Mouse (Mus musculus): ENCODE results near the gene Uba2. TPM values are rescaled to one million over a fixed set of nuclear protein-coding genes. Genes with fewer than 3 reads are reported as not detected.
"Not testable (repeated sequence)": the region's sequence is repeated elsewhere in the genome, so short reads cannot be mapped to it uniquely, and the experiment has no call there.

Gene Uba2
- polyA plus RNA-seq, 1 experiment from 2014 or later, result 240 TPM

DNA sequence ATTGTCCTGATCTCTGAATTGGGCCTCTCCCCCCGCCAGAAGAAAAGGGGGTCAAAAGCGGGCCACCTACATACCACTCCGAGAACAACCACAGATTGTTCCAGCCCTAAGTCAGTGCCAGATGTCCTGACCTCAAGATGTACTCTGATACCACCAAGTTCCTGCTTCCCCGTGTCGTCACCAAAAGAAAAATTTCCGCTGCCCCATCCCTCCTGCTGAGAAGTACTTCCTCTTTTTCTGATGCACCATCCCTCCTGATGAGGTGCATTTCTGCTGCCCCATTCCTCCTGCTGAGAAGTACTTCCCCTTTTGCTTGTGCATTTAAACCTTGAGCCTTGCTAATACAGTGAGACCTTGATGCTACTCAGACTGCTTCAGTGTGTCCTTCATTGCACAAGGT is 6.8 kb upstream of the Uba2 start:
- 89% methylated on average over 6 of the region's 6 CpGs for WGBS

DNA sequence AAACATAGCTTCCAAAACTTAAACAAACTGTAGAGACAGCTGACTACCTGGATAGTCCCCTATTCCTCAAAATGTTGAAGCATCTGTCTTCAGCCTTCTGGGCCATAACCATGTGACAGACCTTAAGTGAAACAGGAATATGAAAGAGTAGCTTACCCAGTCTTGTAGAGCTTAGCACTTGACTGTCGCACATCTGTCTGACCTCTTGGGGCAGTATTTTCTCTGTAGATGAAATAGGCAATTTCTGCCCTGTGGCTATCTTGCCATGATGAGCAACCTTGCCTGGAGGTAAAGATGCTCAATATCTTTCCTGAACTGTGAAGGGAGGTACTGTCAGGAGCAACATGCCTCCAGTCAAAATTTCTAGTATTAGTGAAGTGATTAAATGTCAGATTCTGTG is 2.9 kb upstream of the Uba2 start:
- H3K4me3 ChIP-seq (ENCODE audit: low read length), result no peak overlapping the region

More for the DNA sequence above, 6.8 kb upstream of the Uba2 start:
- not testable (repeated sequence) for H3K36me3 ChIP-seq (ENCODE audit: control insufficient read depth, insufficient read depth, low read length); H3K27me3 ChIP-seq (ENCODE audit: control insufficient read depth, insufficient read depth, low read length); H3K27ac ChIP-seq (ENCODE audit: low read depth, low read length); H3K4me3 ChIP-seq (ENCODE audit: low read length); ATAC-seq (ENCODE audit: low FRiP score, low TSS enrichment); H3K4me2 ChIP-seq (replicated peaks; ENCODE audit: low read depth, low read length); H3K4me1 ChIP-seq (ENCODE audit: control insufficient read depth, insufficient read depth, low read length); H3K9ac ChIP-seq (ENCODE audit: low read depth, low read length); H3K9me3 ChIP-seq (ENCODE audit: control insufficient read depth, low read length)

DNA sequence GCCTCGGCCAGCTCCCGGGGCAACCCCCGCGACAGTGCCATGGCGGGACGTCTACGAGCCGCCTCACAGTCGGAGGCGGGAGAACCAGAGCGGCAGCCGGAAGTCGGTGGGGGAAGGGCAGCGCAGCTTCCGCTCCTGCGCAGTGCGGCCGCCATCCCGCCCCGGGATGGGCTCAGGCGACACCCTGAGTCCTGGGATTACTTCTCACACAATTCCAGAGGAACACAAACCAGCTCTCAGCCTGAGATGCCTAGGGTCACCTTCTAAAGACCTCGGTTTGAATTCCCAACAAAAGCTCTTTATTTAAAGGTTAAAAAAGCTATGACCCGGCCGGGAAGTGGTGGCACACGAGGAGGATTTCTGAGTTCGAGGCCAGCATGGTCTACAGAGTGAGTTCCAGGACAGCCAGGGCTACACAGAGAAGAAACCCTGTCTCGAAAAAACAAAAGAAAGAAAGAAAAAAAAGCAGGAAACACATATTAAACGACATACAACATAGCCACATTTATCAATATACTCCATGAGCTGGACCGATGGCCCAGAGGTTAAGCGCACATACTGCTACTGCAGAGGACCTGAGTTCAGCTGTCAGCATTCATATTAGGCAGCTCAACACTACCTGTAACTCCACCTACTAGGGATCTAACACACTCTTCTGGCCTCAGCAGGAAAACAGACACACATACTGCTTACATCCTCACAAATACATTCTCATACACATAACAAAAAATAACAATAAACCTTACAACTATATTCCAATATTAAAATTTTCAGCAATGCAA is 738 bp downstream of the Uba2 start:
- Histone ChIP-seq H3K36me3 (ENCODE audit: control insufficient read depth, insufficient read depth, low read length) (peaks cover 16% of the 10 kb centered on the region), H3K4me3 (ENCODE audit: low read length) (peak overlapping the region; percentile 85), H3K4me2 (replicated peaks; ENCODE audit: low read depth, low read length) (peak overlapping the region; percentile 69), H3K9me3 (ENCODE audit: control insufficient read depth, low read length) (no peaks in the 10 kb centered on the region), H3K27ac (ENCODE audit: low read depth, low read length) (peak overlapping the region; percentile 88), H3K4me1 (ENCODE audit: control insufficient read depth, insufficient read depth, low read length) (no peaks in the 10 kb centered on the region), H3K9ac (ENCODE audit: low read depth, low read length) (peak overlapping the region; percentile 92), H3K27me3 (ENCODE audit: control insufficient read depth, insufficient read depth, low read length) (no peaks in the 10 kb centered on the region)
- 12% methylated on average over 28 of the region's 30 CpGs for WGBS
- peak; percentile 96 for ATAC-seq (ENCODE audit: low FRiP score, low TSS enrichment)

More for the DNA sequence above, 2.9 kb upstream of the Uba2 start:
- Histone ChIP-seq H3K27me3 (ENCODE audit: control insufficient read depth, insufficient read depth, low read length) (no peaks in the 10 kb centered on the region), H3K9ac (ENCODE audit: low read depth, low read length) (no peak overlapping the region), H3K36me3 (ENCODE audit: control insufficient read depth, insufficient read depth, low read length) (no peaks in the 10 kb centered on the region), H3K27ac (ENCODE audit: low read depth, low read length) (no peak overlapping the region), H3K4me1 (ENCODE audit: control insufficient read depth, insufficient read depth, low read length) (no peaks in the 10 kb centered on the region), H3K4me2 (replicated peaks; ENCODE audit: low read depth, low read length) (no peak overlapping the region), H3K9me3 (ENCODE audit: control insufficient read depth, low read length) (no peaks in the 10 kb centered on the region)
- WGBS, result 75% methylated on average over 1 of the region's 1 CpGs
- no peak for ATAC-seq (ENCODE audit: low FRiP score, low TSS enrichment)

DNA sequence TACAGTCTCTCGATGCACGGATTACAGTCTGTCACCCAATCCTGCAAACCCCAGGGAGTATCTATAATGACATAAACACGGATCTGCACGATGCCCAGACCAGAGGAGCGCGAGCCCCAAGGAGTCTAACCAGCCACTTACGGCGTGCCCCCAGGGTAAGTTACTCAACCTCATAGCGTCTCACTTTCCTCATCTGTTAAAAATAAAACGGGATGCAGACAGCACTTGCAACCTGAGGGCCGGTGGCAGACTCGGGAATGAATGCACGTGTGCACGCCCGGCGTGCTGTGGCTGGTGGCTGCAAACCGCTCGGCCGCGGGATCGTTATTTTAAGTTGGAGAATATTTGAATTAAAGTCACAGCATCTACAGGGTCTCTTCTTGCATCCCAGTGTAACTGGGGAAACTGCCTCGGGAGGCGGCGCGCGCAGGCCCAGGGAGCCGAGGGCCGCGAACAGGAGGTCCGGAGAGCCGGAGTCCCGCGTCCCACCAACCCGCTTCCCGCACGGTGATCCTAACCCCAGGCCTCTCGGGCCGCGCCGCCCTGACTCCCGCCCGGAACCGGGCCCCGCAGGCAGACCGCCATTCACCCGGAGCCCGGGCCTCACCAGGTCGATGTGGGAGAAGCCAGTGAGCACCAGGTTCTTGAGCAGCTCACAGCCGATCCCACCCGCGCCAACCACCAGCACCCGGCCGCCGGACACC is 1.5 kb downstream of the Uba2 start:
- Histone ChIP-seq H3K4me2 (replicated peaks; ENCODE audit: low read depth, low read length) (peak overlapping the region; percentile 69), H3K9ac (ENCODE audit: low read depth, low read length) (peak overlapping the region; percentile 92), H3K36me3 (ENCODE audit: control insufficient read depth, insufficient read depth, low read length) (peaks cover 23% of the 10 kb centered on the region), H3K4me3 (ENCODE audit: low read length) (peak overlapping the region; percentile 85), H3K27me3 (ENCODE audit: control insufficient read depth, insufficient read depth, low read length) (no peaks in the 10 kb centered on the region), H3K27ac (ENCODE audit: low read depth, low read length) (peak overlapping the region; percentile 88), H3K9me3 (ENCODE audit: control insufficient read depth, low read length) (no peaks in the 10 kb centered on the region), H3K4me1 (ENCODE audit: control insufficient read depth, insufficient read depth, low read length) (no peaks in the 10 kb centered on the region)
- peak; percentile 36 for ATAC-seq (ENCODE audit: low FRiP score, low TSS enrichment)
- under 1% methylated on average over 54 of the region's 54 CpGs for WGBS

DNA sequence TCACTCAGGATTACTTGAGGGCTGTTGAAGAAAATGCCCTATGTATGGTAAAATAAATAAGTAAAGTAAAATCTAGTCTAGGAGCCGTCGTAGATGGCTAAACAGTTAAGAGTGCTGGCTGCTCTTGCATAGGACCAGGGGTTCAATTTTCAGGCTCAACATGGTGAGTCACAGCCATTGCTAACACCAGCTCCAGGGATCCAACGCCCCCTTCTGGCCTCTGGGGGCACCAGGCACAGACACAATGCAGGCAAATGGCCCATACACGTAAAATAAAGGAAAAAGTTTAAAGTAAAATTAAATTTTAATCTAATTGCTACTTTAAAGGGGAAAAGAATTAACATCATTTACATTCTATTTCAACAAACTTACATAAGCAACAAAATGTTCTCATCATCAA is 2.5 kb downstream of the Uba2 start:
- Histone ChIP-seq H3K4me2 (replicated peaks; ENCODE audit: low read depth, low read length) (peak overlapping the region; percentile 16), H3K4me1 (ENCODE audit: control insufficient read depth, insufficient read depth, low read length) (no peaks in the 10 kb centered on the region), H3K4me3 (ENCODE audit: low read length) (peak overlapping the region; percentile 3; the same call in 1 of the 2 replicates), H3K27me3 (ENCODE audit: control insufficient read depth, insufficient read depth, low read length) (no peaks in the 10 kb centered on the region), H3K36me3 (ENCODE audit: control insufficient read depth, insufficient read depth, low read length) (peaks cover 34% of the 10 kb centered on the region), H3K27ac (ENCODE audit: low read depth, low read length) (no peak overlapping the region), H3K9ac (ENCODE audit: low read depth, low read length) (no peak overlapping the region), H3K9me3 (ENCODE audit: control insufficient read depth, low read length) (no peaks in the 10 kb centered on the region)
- WGBS, result 50% methylated on average over 4 of the region's 4 CpGs
- ATAC-seq (ENCODE audit: low FRiP score, low TSS enrichment), result no peak

DNA sequence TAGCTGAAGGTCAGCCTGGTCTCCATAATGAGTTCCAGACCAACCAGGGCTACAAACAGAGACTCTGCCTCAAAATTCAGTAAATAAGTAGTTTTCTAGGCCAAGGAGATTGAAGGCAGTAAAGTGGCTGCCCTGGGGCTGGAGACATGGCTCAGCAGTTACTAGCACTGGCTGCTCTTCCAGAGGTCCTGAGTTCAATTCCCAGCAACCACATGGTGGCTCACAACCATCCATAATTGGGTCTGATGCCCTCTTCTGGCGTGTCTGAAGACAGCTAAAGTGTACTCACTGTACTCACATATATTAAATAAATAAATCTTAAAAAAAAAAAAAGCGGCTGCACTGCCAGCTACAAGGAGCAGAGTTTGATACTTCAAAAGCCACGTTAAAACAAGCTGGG is 3.4 kb downstream of the Uba2 start:
- no peak overlapping the region for H3K9ac ChIP-seq (ENCODE audit: low read depth, low read length)
- H3K4me2 ChIP-seq (replicated peaks; ENCODE audit: low read depth, low read length), result no peak overlapping the region
- H3K27me3 ChIP-seq (ENCODE audit: control insufficient read depth, insufficient read depth, low read length), result no peaks in the 10 kb centered on the region
- H3K9me3 ChIP-seq (ENCODE audit: control insufficient read depth, low read length), result no peaks in the 10 kb centered on the region
- 73% methylated on average over 3 of the region's 3 CpGs for WGBS
- no peak overlapping the region for H3K27ac ChIP-seq (ENCODE audit: low read depth, low read length)
- no peak for ATAC-seq (ENCODE audit: low FRiP score, low TSS enrichment)
- H3K4me3 ChIP-seq (ENCODE audit: low read length), result no peak overlapping the region
- H3K36me3 ChIP-seq (ENCODE audit: control insufficient read depth, insufficient read depth, low read length), result peaks cover 43% of the 10 kb centered on the region
- H3K4me1 ChIP-seq (ENCODE audit: control insufficient read depth, insufficient read depth, low read length), result no peaks in the 10 kb centered on the region

DNA sequence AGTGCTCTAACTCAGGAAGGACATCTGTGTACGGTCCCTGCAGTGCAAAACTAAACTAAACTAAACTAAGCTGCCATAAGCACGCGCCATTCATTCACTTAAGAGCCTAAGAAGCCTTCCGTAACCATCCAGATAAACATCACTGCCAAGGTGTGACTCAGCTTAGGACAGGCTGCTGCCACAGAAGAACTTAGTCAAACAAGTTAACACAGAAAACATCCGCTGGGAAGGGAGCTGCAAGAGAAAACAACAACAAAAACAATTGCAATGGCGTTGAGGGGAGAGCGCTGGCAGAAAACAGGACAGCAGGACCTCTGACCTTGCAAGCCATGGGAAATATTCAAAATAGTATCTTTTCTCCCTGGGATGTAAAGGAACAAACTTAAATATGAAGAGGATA is 4.7 kb downstream of the Uba2 start:
- H3K4me2 ChIP-seq (replicated peaks; ENCODE audit: low read depth, low read length), result no peak overlapping the region
- 93% methylated on average over 7 of the region's 7 CpGs for WGBS
- H3K27ac ChIP-seq (ENCODE audit: low read depth, low read length), result no peak overlapping the region
- no peaks in the 10 kb centered on the region for H3K9me3 ChIP-seq (ENCODE audit: control insufficient read depth, low read length)
- H3K4me1 ChIP-seq (ENCODE audit: control insufficient read depth, insufficient read depth, low read length), result no peaks in the 10 kb centered on the region
- no peaks in the 10 kb centered on the region for H3K27me3 ChIP-seq (ENCODE audit: control insufficient read depth, insufficient read depth, low read length)
- peaks cover 54% of the 10 kb centered on the region for H3K36me3 ChIP-seq (ENCODE audit: control insufficient read depth, insufficient read depth, low read length)
- ATAC-seq (ENCODE audit: low FRiP score, low TSS enrichment), result no peak
- H3K9ac ChIP-seq (ENCODE audit: low read depth, low read length), result no peak overlapping the region
- no peak overlapping the region for H3K4me3 ChIP-seq (ENCODE audit: low read length)

DNA sequence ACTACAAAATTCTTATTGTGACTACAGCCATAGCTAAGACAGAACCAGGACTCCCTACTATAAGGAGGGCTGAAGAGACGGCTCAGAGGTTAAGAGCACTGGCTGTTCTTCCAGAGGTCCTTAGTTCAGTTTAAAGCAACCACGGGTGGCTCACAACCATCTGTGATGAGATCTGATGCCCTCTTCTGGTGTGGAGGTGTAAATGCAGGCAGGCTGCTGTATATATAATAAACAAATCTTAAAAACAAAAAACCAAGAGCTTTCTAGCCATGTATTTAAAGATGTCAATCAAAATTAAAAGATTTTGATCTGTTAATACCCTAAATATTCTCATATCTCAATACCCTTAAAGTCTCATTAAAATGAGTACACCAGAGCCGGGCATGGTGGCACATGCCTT is 10.2 kb downstream of the Uba2 start:
- Histone ChIP-seq H3K9me3 (ENCODE audit: control insufficient read depth, low read length) (no peaks in the 10 kb centered on the region), H3K4me3 (ENCODE audit: low read length) (no peak overlapping the region), H3K9ac (ENCODE audit: low read depth, low read length) (no peak overlapping the region), H3K4me1 (ENCODE audit: control insufficient read depth, insufficient read depth, low read length) (no peaks in the 10 kb centered on the region), H3K27me3 (ENCODE audit: control insufficient read depth, insufficient read depth, low read length) (no peaks in the 10 kb centered on the region), H3K36me3 (ENCODE audit: control insufficient read depth, insufficient read depth, low read length) (peaks cover 95% of the 10 kb centered on the region), H3K4me2 (replicated peaks; ENCODE audit: low read depth, low read length) (no peak overlapping the region), H3K27ac (ENCODE audit: low read depth, low read length) (no peak overlapping the region)
- 89% methylated on average over 3 of the region's 3 CpGs for WGBS
- ATAC-seq (ENCODE audit: low FRiP score, low TSS enrichment), result no peak

DNA sequence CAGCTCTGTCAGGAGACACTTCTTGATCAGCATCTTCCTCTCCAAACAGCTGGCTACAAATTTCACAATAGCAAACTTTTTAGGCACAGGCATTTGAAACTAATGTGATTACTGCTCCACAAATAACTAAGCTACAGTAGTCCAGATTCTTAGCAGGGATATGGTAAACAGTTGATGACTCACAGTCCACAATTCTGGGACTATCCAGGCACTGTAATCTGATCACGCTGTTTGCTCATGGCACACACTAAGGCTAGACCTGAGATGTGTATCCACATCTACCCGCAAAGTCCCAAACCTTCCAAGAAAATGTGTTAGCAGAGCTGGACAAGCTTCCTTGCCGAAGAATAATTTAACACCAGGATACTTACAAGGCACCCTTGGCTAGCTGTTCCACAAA is 11.4 kb downstream of the Uba2 start:
- Histone ChIP-seq H3K4me3 (ENCODE audit: low read length) (no peak overlapping the region), H3K27me3 (ENCODE audit: control insufficient read depth, insufficient read depth, low read length) (no peaks in the 10 kb centered on the region), H3K9ac (ENCODE audit: low read depth, low read length) (no peak overlapping the region), H3K27ac (ENCODE audit: low read depth, low read length) (no peak overlapping the region), H3K4me1 (ENCODE audit: control insufficient read depth, insufficient read depth, low read length) (no peaks in the 10 kb centered on the region), H3K9me3 (ENCODE audit: control insufficient read depth, low read length) (no peaks in the 10 kb centered on the region), H3K4me2 (replicated peaks; ENCODE audit: low read depth, low read length) (no peak overlapping the region), H3K36me3 (ENCODE audit: control insufficient read depth, insufficient read depth, low read length) (peaks cover 96% of the 10 kb centered on the region)
- WGBS, result 95% methylated on average over 3 of the region's 3 CpGs
- ATAC-seq (ENCODE audit: low FRiP score, low TSS enrichment), result no peak

Data from kidney, embryonic 14.5 days (tissue).